9 mouse cellular contexts compared by ENCODE assay signal in the genomic region with DNA sequence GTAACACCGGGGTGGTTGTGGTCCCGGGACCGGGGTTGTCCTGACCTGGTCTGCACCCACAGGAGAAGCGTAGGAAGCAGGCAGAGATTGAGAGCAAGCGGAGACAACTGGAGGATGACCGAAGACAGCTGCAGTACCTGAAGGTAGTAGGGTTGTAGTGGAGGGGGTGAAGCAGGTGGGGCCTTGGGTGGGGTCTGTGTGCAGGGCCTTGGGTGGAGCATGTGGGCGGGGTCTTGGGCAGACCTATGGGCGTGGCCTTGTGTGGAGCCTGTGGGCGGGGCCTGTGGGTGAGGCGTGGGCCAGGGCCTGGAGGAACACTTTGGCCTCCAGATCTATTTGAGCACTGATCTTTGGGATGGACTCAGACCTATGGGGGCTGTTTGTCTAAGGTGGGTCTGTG. TPM values are rescaled to one million over a fixed set of nuclear protein-coding genes. Genes with fewer than 3 reads are reported as not detected.
DNase-seq lines count a peak whose midpoint lies in the region; ATAC-seq and TF ChIP-seq lines count a peak whose summit lies in the region.
"Had no signal": no experiment of that assay in that cellular context is flagged by ENCODE, and none has a peak within 500 bp of the region (broad histone marks: within the 10 kb centered on the region; RNA-seq: fewer than 3 reads in every experiment).

No protein-coding gene starts in this region.

- intact Hi-C loops in heart, postnatal 25 days (cut with DNase I), result no loop called here

- no peak overlapping the region for H3K4me2 ChIP-seq in midbrain, embryonic 16.5 days (ENCODE audit: low read length)

- 84% methylated on average over 10 of the region's 10 CpGs for WGBS in midbrain, embryonic 10.5 days
- 81% methylated on average over 10 of the region's 10 CpGs for WGBS in midbrain, embryonic 16.5 days
- 84% methylated on average over 10 of the region's 10 CpGs for WGBS in olfactory bulb, adult 2 months

- H3K36me3 ChIP-seq in midbrain, embryonic 10.5 days, result peaks cover 54% of the 10 kb centered on the region
- peaks cover 20% of the 10 kb centered on the region for H3K36me3 ChIP-seq in midbrain, embryonic 16.5 days (ENCODE audit: control insufficient read depth, insufficient read depth, low read length)

- no peak overlapping the region for H3K4me3 ChIP-seq in midbrain, embryonic 10.5 days
- no peak overlapping the region for H3K4me3 ChIP-seq in midbrain, embryonic 16.5 days (ENCODE audit: low read depth, low read length)
- no peak overlapping the region for H3K4me3 ChIP-seq in olfactory bulb, adult 2 months (ENCODE audit: insufficient read depth, low read depth, low read length)

- no peak for TF ChIP-seq CTCF in olfactory bulb, adult 2 months (IDR thresholded peaks at IDR 0.05; ENCODE audit: insufficient read depth, low read depth, low read length)

- H3K9ac ChIP-seq in midbrain, embryonic 16.5 days (ENCODE audit: low read depth, low read length), result no peak overlapping the region

- TF ChIP-seq POLR2A in olfactory bulb, adult 2 months (IDR thresholded peaks at IDR 0.05; ENCODE audit: insufficient read depth, low read depth, low read length), result no peak

- H3K27me3 ChIP-seq in midbrain, embryonic 10.5 days (ENCODE audit: low read depth, poor library complexity, severe bottlenecking), result no peaks in the 10 kb centered on the region
- no peaks in the 10 kb centered on the region for H3K27me3 ChIP-seq in midbrain, embryonic 16.5 days (ENCODE audit: control insufficient read depth, insufficient read depth, low read depth, low read length)

- peak; percentile 29 for DNase-seq in cerebellum, adult 9-10 months
- DNase-seq in cerebellum, adult 11 months, result no peak
- no peak for DNase-seq in midbrain, embryonic 10.5 days (ENCODE audit: low spot score)
- peak; percentile 60 for DNase-seq in heart, postnatal 25 days (ENCODE audit: low spot score)
- DNase-seq in gastrocnemius, adult 8-10 months (ENCODE audit: low spot score in 2 of 2), result no peak

- H3K9me3 ChIP-seq in midbrain, embryonic 10.5 days (replicated peaks), result no peaks in the 10 kb centered on the region
- H3K9me3 ChIP-seq in midbrain, embryonic 16.5 days (replicated peaks; ENCODE audit: control insufficient read depth, low read length, poor library complexity, severe bottlenecking), result no peaks in the 10 kb centered on the region

- peaks cover 61% of the 10 kb centered on the region for H3K4me1 ChIP-seq in midbrain, embryonic 10.5 days
- peaks cover 33% of the 10 kb centered on the region for H3K4me1 ChIP-seq in midbrain, embryonic 16.5 days (ENCODE audit: control insufficient read depth, insufficient read depth, low read length)
- H3K4me1 ChIP-seq in olfactory bulb, adult 2 months (ENCODE audit: control insufficient read depth, insufficient read depth, low read length), result peaks cover 63% of the 10 kb centered on the region

- no peak for ATAC-seq in midbrain, embryonic 16.5 days
- no peak for ATAC-seq in megakaryocyte, adult 5-6 weeks (ENCODE audit: poor library complexity, severe bottlenecking)

- 0 out of 2 replicates have a peak overlapping the region, but pooled peaks have one; percentile 28 for H3K27ac ChIP-seq in midbrain, embryonic 10.5 days (replicated peaks)
- H3K27ac ChIP-seq in midbrain, embryonic 16.5 days (ENCODE audit: low read length), result no peak overlapping the region
- H3K27ac ChIP-seq in olfactory bulb, adult 2 months (ENCODE audit: insufficient read depth, low read depth, low read length), result peak overlapping the region; percentile 94; the same call in 1 of the 2 replicates

RNA-seq across cellular contexts. Expression of a gene that starts 13.6 kb away (rescaled TPM):
- 130 and 153 TPM in 2 replicates for polyA plus RNA-seq in midbrain, embryonic 10.5 days (2016; fragmentation: Nextera tagmentation; extraction: Ambion mirVana)
- polyA plus RNA-seq in midbrain, embryonic 16.5 days (2015; fragmentation: Nextera tagmentation; extraction: Ambion mirVana), result 318 and 333 TPM in 2 replicates
- total RNA-seq in heart, postnatal 25 days (2021), result 10 to 100 TPM; 70.3 to 77.3 TPM
- polyA plus RNA-seq in olfactory bulb, adult 2 months (2012; ENCODE audit: insufficient read depth, insufficient read length, low replicate concordance, missing spikeins), result not detected in 2 replicates
- total RNA-seq in megakaryocyte, adult 5-6 weeks (2015), result 39.3 and 42.2 TPM in 2 replicates
- total RNA-seq in megakaryocyte, adult 5-6 weeks (2017), result 30.2 and 35.5 TPM in 2 replicates
- total RNA-seq in gastrocnemius, adult 8-10 months (2022), result 10 to 100 TPM in 3 of 4 experiments, 1 to 10 TPM in 1; 6.8 to 12.3 (median 11.2) TPM

RNA-seq across cellular contexts. Expression of a gene that starts 13.8 kb away (rescaled TPM):
- polyA plus RNA-seq in midbrain, embryonic 10.5 days (2016; fragmentation: Nextera tagmentation; extraction: Ambion mirVana), result 0.46 and 0.67 TPM in 2 replicates
- 0.34 and 0.73 TPM in 2 replicates for polyA plus RNA-seq in midbrain, embryonic 16.5 days (2015; fragmentation: Nextera tagmentation; extraction: Ambion mirVana)
- total RNA-seq in heart, postnatal 25 days (2021), result under 1 TPM; 0.59 to 0.70 TPM
- polyA plus RNA-seq in olfactory bulb, adult 2 months (2012; ENCODE audit: insufficient read depth, insufficient read length, low replicate concordance, missing spikeins), result not detected in 2 replicates
- total RNA-seq in megakaryocyte, adult 5-6 weeks (2015), result not detected in 2 replicates
- not detected in 2 replicates for total RNA-seq in megakaryocyte, adult 5-6 weeks (2017)
- total RNA-seq in gastrocnemius, adult 8-10 months (2022), result not detected

RNA-seq across cellular contexts. Expression of a gene that starts 16.2 kb away (rescaled TPM):
- polyA plus RNA-seq in midbrain, embryonic 10.5 days (2016; fragmentation: Nextera tagmentation; extraction: Ambion mirVana), result 0.05 TPM in 1 of 2 replicates, not detected in the other
- 0.19 TPM in 2 replicates for polyA plus RNA-seq in midbrain, embryonic 16.5 days (2015; fragmentation: Nextera tagmentation; extraction: Ambion mirVana)
- not detected for total RNA-seq in heart, postnatal 25 days (2021)
- polyA plus RNA-seq in olfactory bulb, adult 2 months (2012; ENCODE audit: insufficient read depth, insufficient read length, low replicate concordance, missing spikeins), result not detected in 2 replicates
- total RNA-seq in megakaryocyte, adult 5-6 weeks (2015), result 2.7 and 5.6 TPM in 2 replicates
- 1.2 and 1.8 TPM in 2 replicates for total RNA-seq in megakaryocyte, adult 5-6 weeks (2017)
- total RNA-seq in gastrocnemius, adult 8-10 months (2022), result not detected
- polyA plus RNA-seq: neural tube, embryonic 14.5 days had no signal

RNA-seq across cellular contexts. Expression of a gene that starts 29.9 kb away (rescaled TPM):
- polyA plus RNA-seq in midbrain, embryonic 10.5 days (2016; fragmentation: Nextera tagmentation; extraction: Ambion mirVana), result 1.1 and 1.8 TPM in 2 replicates
- polyA plus RNA-seq in midbrain, embryonic 16.5 days (2015; fragmentation: Nextera tagmentation; extraction: Ambion mirVana), result 2.2 and 3.5 TPM in 2 replicates
- 1 to 10 TPM; 2.9 to 4.2 TPM for total RNA-seq in heart, postnatal 25 days (2021)
- polyA plus RNA-seq in olfactory bulb, adult 2 months (2012; ENCODE audit: insufficient read depth, insufficient read length, low replicate concordance, missing spikeins), result not detected in 2 replicates
- 3.9 and 5.3 TPM in 2 replicates for total RNA-seq in megakaryocyte, adult 5-6 weeks (2015)
- 1.7 and 2.7 TPM in 2 replicates for total RNA-seq in megakaryocyte, adult 5-6 weeks (2017)
- 1 to 10 TPM in 2 of 4 experiments, under 1 TPM in 2; 0.73 to 1.2 (median 1.1) TPM for total RNA-seq in gastrocnemius, adult 8-10 months (2022)

RNA-seq across cellular contexts. Expression of a gene that starts 40.2 kb away (rescaled TPM):
- 109 and 118 TPM in 2 replicates for polyA plus RNA-seq in midbrain, embryonic 10.5 days (2016; fragmentation: Nextera tagmentation; extraction: Ambion mirVana)
- 90.2 and 92.3 TPM in 2 replicates for polyA plus RNA-seq in midbrain, embryonic 16.5 days (2015; fragmentation: Nextera tagmentation; extraction: Ambion mirVana)
- 10 to 100 TPM; 21.2 to 22.8 TPM for total RNA-seq in heart, postnatal 25 days (2021)
- polyA plus RNA-seq in olfactory bulb, adult 2 months (2012; ENCODE audit: insufficient read depth, insufficient read length, low replicate concordance, missing spikeins), result not detected in 2 replicates
- total RNA-seq in megakaryocyte, adult 5-6 weeks (2015), result 30.4 and 34.0 TPM in 2 replicates
- 12.5 and 13.0 TPM in 2 replicates for total RNA-seq in megakaryocyte, adult 5-6 weeks (2017)
- 10 to 100 TPM; 51.9 to 80.5 (median 53.3) TPM for total RNA-seq in gastrocnemius, adult 8-10 months (2022)

Comparison
In these comparisons a context has a peak if more than half of its experiments do, and no peak if none do; other contexts are left out.
1. DNase-seq: peak in cerebellum, adult 9-10 months (single experiment) and heart, postnatal 25 days (single experiment); none in cerebellum, adult 11 months (single experiment), midbrain, embryonic 10.5 days (single experiment) and gastrocnemius, adult 8-10 months (0 of 2).